Mouse (Mus musculus): ENCODE data around the gene Maz.

- TF ChIP-seq POLR2AphosphoS5 (IDR thresholded peaks at IDR 0.05; ENCODE audit: insufficient replicate concordance, low read depth, low read length) (no peak), CTCF (IDR thresholded peaks at IDR 0.05; ENCODE audit: low read depth, low read length) (no peak), GATA1 (IDR thresholded peaks at IDR 0.05; ENCODE audit: borderline replicate concordance, low read length) (no peak), GATA2 (IDR thresholded peaks at IDR 0.05; ENCODE audit: borderline replicate concordance, low read depth, low read length) (no peak), TAL1 (conservative IDR thresholded peaks at IDR 0.05; ENCODE audit: low read depth, low read length) (no peak)
These were observed 43.7 kb downstream of the Maz start for GRCm38 (mm10) chr7:126983113-126983512.
